Mouse (Mus musculus): ENCODE data around the gene Gpatch8. TPM values are rescaled to one million over a fixed set of nuclear protein-coding genes. Genes with fewer than 3 reads are reported as not detected.

Gpatch8 gene
- polyA plus RNA-seq, 1 experiment from 2014 or later = 43.4 TPM

Other genes with a start within 250 kb of the Gpatch8 start
- 81.0 and 84.5 TPM in 2 replicates for gene Ubtf, start 236.7 kb downstream of the Gpatch8 start, polyA plus RNA-seq (2014; fragmentation: Nextera tagmentation; extraction: Ambion mirVana)
- 25.8 and 28.5 TPM in 2 replicates for gene Slc4a1, start 190.2 kb downstream of the Gpatch8 start, polyA plus RNA-seq (2014; fragmentation: Nextera tagmentation; extraction: Ambion mirVana)
- gene Rundc3a, start 163.0 kb downstream of the Gpatch8 start, polyA plus RNA-seq (2014; fragmentation: Nextera tagmentation; extraction: Ambion mirVana) = 11.8 and 12.1 TPM in 2 replicates
- gene Slc25a39, start 148.4 kb downstream of the Gpatch8 start, polyA plus RNA-seq (2014; fragmentation: Nextera tagmentation; extraction: Ambion mirVana) = 168 and 185 TPM in 2 replicates
- gene Grn, start 126.1 kb downstream of the Gpatch8 start, polyA plus RNA-seq (2014; fragmentation: Nextera tagmentation; extraction: Ambion mirVana) = 38.8 and 52.0 TPM in 2 replicates
- 8.6 and 8.8 TPM in 2 replicates for gene Fam171a2, start 108.7 kb downstream of the Gpatch8 start, polyA plus RNA-seq (2014; fragmentation: Nextera tagmentation; extraction: Ambion mirVana)
- gene Itga2b, start 86.3 kb downstream of the Gpatch8 start, polyA plus RNA-seq (2014; fragmentation: Nextera tagmentation; extraction: Ambion mirVana) = 4.4 and 4.5 TPM in 2 replicates
- gene Gm11627, start 23.1 kb upstream of the Gpatch8 start, polyA plus RNA-seq (2014; fragmentation: Nextera tagmentation; extraction: Ambion mirVana) = 10.5 and 10.6 TPM in 2 replicates
- gene Fzd2, start 48.0 kb upstream of the Gpatch8 start, polyA plus RNA-seq (2014; fragmentation: Nextera tagmentation; extraction: Ambion mirVana) = 53.3 and 57.0 TPM in 2 replicates
- gene Meioc, start 107.3 kb upstream of the Gpatch8 start, polyA plus RNA-seq (2014; fragmentation: Nextera tagmentation; extraction: Ambion mirVana) = 1.0 and 1.3 TPM in 2 replicates
- gene Ccdc43, start 141.4 kb upstream of the Gpatch8 start, polyA plus RNA-seq (2014; fragmentation: Nextera tagmentation; extraction: Ambion mirVana) = 64.6 and 71.1 TPM in 2 replicates
- gene Adam11, start 205.0 kb upstream of the Gpatch8 start, polyA plus RNA-seq (2014; fragmentation: Nextera tagmentation; extraction: Ambion mirVana) = 13.9 and 16.3 TPM in 2 replicates